Mouse (Mus musculus) retina, postnatal 1 day (tissue): Measurements from ENCODE around the gene Lipe.
"Not testable (repeated sequence)": the region's sequence is repeated elsewhere in the genome, so short reads cannot be mapped to it uniquely, and the experiment has no call there.

Experiments
- DNase-seq: peaks from one replicate; pipeline ENCODE4 v3.0.0-alpha.2; 2012

Lipe gene

GRCm38 (mm10) chr7:25398610-25399009 is at the start of gene Lipe:
Gene Lipe (minus strand): TSS chr7:25398710.
- DNase-seq = no peak

DNA sequence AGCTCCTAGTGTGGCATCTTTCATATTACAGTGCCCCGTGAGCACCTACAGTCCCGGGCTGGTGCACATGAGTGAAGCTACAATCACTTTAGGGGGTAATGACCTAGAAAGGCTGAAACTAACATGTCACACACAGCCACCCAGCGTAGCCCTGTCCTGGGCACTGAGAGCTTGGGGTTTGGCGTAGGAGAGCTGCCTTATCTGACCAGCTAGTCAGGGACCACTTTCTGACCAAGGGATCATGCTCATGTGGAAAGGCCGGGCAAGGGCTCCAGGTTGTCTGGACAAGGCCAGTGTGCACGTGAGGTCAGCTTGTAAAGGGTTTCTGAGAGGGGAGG is 42.3 kb upstream of the Lipe start:
- no peak for DNase-seq

DNA sequence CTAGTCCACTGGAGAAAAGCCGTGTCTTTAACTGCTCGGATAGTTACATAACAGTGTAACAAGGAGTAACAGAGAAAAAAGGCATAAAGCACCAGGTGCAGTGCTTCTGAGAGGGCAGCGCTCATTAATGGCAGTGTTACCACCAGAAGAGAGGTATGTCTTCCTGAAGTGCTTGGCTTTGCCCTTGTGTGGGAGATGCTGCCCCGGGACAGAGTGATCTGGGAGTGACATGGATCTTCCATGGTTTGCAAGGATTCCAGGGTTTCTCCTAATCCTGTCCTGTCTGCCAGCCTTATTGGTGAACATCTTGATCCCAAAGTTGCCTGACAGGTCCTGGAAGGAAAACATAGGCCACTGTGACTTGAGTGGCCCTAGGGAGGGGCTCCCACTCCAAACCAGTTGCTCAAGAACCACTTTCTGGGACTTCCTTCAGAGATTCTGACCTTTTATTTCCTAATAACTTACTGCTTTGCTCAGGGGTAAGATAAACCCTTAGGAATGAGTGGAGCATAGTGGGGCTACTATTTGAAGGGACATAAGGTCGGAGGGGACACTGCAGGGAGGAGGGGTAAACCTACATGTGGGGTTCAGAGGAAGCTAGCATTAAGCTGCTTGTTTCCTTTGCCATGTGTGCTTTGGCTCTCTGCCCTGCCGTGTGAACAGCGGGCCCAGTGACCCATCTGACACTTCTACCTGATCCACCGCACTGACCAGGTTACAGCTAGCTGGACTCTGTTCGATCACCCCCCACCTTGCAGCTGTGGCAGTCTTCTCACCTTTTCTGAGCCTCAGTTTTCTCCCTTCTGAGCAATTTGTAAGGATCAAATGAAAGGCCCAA is 41.7 kb upstream of the Lipe start:
- no peak for DNase-seq

DNA sequence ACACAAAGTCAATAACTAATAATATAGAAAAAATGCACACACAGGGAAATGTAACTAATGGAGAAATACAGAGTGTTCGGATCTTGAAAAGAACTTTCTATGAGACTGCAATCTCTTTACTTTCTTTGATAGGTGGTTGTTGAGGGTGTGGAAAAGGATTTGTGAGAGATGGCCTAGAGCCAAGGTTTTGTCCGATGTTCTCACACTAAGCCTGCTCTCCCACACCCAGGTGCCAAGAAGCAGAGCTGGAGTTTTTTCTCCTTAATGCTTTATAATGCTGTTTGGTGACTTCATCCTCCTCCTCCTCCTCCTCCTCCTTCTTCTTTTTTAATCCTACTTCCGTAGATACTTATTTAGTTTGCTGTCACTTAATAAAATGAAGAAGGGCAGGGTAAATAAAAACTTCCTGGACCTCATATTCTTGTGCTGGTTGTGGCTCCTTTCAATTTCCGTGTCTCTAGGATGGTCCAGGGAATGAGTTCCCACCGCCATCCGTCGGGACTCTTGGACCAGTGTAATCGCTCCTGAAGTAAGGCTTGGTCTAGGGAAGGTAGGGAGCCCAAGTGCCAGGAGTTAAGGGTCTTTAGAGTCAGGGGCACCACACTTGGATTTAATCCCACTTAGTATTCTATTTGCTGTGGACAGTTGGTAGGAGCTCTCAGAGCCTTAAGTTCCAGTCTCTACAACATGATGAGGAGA is 40.8 kb upstream of the Lipe start:
- no peak for DNase-seq

DNA sequence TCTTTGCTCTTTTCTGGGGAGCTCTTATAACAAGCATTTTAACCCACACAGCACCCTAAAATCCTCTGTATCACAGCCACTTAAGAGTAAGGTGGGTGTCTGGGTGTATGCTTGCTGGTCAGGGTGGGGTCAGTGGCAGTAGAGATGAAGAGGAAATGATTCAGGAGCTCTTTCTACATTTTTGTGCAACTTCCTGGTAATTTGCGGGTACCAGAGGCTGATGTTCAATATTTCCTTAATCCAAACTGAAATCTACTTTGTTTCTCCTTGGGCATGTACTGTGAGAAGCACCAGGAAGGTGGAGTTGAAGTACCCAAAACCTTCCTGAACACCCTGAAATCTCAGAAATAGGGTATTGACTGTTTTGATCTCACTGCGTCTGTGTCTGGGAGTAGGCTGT is 38.2 kb upstream of the Lipe start:
- no peak for DNase-seq

GRCm38 (mm10) chr7:25436226-25436625 is 37.7 kb upstream of the Lipe start:
- DNase-seq = no peak

DNA sequence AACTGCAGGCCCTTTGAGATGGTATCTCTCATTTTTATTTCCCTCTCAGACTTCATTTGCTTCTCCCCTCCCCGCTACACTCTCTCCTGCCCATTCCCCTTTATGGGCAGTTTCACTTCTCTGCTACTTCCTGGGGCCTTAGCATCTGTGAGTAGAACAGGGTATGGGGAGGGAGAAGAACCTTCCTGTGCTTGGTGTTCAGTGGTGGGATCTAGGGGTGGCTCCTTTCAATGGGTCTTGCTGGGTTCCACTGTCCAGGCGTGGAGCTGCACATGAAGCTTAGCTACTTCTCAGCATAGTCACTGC is 37.0 kb upstream of the Lipe start:
- DNase-seq = no peak

DNA sequence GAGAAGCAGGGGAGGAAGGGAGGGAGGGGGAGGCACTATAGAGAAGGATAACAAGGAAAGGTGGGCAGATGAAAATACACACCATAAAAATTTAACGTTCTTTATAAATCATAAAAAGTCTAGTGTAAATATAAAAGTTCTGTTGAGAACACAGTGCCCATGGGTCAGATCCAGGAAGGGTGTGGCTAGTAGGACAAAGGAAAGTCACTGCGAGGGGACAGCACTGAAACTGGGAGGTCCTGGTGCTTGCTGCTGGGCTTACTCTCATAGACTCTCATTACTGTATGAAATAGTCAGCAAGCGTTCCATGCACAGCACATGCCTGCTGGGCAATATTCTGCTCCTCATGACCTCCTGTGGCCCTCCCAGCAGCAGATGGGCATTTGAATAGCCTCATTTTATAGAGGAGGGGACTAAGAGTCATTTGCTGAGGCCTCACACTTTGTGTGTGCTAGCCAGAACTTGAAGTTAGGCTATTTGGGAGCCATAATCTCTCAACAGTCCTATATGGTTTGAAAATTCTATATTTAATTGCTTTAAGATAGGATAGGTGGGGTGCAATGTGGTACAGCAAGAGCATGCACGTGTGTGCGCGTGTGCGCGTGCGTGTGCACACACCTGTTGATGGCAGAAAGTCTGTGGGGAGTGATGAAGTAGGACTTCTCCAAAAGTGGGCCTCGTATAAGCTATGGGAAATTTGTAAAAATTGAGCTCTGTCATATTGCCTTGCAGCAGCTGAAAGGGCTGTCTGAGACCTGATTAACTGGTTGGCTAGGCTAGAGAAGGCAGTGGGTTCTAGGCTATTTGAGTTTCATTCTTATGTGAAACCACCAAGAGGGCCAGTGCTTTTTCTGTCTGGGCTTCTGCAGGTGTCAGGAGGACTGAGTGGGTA is 36.4 kb upstream of the Lipe start:
- DNase-seq = peak; percentile 3

GRCm38 (mm10) chr7:25433781-25434560 is 35.5 kb upstream of the Lipe start:
- DNase-seq = no peak

DNA sequence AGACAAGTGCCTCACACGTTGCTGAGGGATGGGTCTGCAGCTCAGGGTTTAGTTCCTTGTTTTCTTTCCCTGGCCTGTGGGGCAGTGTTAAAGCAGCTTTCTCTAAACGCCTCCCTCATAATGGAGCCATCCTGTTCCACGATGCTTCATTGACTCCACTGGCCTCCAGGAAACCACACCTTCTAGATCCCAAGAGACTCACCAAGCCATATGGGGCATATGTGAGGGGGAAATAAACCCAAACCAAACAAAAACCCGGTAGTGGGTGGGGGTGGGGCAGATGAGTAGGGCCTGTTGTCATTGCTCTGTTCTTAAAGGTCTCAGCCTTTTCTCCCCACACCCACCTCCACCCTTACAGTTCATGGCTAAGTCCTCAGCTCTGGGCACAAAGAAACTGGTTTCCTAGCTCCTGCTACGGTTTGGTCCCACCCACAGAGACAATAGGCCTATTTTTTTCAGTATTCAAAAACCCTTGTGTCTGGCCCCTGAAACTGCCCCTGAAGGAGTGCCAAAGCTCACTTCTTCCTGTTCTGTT is 34.6 kb upstream of the Lipe start:
- DNase-seq = peak; percentile 65

DNA sequence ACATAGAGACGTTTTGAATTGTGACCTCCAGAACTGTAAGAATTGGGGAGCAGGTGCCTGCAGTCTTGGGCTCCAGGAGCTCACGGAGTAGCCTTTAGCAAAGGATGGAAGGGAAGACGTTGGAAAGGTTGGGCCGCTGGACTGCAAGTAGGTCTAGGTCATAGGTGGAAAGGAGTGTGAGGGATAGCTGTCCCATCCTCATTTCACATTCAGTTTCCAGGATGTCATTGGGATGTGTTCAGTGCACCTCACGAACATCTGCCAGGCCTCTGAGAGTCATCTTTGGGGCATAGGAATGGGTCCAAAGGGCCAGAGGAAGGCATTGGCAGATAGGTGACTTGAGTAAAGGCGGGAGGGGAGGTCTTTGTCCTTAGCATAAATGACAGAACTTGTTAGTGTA is 33.9 kb upstream of the Lipe start:
- no peak for DNase-seq

DNA sequence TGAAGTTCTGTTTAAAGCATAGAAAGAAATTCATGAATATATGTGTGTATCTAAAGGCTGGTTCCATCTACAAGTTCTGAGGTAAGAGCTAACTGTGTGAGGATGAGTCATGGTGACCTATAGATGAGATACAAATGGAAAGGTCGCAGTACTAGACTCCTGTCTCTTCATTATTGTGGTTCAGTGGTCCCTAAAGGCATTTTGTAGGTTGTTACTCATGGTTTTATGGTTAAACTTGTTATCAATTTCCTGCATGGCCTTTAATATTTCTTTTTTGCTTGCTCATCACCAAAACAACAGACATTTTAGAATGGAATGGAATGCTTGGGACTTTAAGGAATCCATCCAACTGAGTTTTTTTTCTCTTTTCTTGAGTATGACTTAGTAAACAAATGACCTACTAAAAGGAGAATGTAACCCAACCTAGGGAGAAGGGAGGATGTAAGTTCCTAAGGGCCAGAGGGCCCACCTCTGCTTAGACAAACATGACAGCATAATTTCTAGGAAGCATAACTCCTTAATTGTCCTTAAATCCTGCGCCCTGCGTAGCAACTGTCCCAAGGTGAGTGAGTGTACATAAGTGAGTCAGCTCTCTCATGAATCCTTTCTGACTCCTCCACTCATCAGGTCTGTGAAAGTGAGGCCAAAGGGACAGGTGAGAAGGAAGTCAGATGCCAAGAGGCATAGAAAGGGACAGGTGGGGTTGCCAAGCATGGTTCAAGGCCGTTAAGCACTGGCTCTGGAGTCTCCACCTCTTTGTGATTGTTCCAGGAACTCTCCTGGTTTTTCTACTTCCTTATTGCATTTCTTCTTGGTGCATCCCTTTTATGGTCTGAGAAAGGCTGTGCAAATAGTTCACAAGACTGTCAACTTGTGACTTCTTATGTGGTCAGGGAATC is 31.6 kb upstream of the Lipe start:
- no peak for DNase-seq

DNA sequence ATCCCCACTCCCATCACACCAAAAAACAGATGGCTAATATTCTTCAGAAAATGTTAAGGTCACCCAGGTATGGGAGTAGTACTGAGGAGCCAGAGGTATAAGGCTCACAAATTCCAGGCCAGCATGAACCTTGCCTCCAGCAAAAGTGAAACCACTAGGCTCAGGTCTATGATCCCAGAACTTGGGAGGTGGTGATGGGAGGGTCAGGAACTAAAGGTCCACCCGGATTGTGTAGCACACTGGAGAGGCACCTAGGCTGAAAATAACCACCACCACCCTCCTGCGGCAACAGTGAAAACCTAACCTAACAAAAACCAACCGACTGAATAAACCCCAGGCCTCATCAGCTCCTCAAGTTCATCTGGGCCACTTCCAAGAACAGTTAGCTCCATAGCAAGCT is 29.8 kb upstream of the Lipe start:
- no peak for DNase-seq

GRCm38 (mm10) chr7:25427144-25427543 is 28.6 kb upstream of the Lipe start:
- DNase-seq = no peak

DNA sequence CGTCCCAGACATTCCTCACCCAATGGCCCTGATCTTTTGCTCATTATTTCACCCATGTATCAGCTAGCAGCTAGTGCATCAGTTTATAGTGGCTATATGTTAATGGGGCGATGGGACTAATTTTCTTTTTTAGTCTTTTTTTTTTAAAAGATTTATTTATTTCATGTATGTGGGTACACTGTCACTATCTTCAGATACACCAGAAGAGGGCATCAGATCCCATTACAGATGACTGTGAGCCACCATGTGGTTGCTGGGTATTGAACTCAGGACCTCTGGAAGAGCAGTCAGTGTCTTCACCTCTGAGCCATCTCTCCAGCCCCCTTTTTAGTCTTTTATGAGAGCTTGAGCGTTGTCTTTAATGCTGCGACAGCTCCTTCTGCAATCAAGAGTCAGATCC is 27.9 kb upstream of the Lipe start:
- not testable (repeated sequence) for DNase-seq

DNA sequence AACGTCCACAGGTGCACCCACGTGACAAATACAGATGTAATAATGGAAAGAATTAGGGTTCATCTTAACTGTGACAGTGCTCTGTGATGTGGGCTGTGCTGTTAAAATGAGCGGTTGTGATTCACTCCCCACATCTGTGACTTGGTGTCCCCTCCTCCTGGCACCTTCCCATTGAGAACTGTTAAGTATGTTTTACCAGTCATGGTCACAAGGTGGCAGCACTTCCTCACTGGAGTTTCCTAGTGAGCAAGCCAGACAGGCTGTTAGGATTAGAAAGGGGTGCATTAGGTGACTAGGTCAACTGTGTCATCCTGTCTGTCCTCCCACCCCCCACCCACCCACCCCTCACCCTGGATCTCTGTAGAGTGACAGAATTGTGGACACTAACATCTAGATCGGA is 25.9 kb upstream of the Lipe start:
- DNase-seq = peak; percentile 89

GRCm38 (mm10) chr7:25422286-25422841 is 23.9 kb upstream of the Lipe start:
- peak; percentile 7 for DNase-seq

GRCm38 (mm10) chr7:25419943-25420342 is 21.4 kb upstream of the Lipe start:
- DNase-seq = no peak

DNA sequence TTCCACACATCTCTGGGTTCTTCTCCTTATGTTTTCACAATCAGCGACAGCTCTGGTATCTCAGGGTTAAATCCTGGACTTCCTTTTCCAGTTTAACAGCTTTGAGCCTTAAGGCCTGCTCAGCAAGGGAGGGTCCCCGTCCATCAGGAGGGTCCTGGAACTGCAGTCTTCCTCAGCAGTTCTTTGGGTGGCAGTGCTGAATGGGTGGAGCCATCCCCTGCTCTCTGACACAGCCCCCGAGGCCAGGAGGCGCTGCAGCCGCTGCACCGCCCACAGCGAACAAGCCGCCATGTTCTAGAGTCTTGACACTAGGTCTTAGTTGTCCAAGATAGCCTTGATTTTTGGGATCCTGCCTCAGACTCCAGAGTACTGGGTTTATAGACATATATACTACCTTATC is 21.0 kb upstream of the Lipe start:
- DNase-seq = no peak

GRCm38 (mm10) chr7:25417597-25417996 is 19.1 kb upstream of the Lipe start:
- peak; percentile 46 for DNase-seq

DNA sequence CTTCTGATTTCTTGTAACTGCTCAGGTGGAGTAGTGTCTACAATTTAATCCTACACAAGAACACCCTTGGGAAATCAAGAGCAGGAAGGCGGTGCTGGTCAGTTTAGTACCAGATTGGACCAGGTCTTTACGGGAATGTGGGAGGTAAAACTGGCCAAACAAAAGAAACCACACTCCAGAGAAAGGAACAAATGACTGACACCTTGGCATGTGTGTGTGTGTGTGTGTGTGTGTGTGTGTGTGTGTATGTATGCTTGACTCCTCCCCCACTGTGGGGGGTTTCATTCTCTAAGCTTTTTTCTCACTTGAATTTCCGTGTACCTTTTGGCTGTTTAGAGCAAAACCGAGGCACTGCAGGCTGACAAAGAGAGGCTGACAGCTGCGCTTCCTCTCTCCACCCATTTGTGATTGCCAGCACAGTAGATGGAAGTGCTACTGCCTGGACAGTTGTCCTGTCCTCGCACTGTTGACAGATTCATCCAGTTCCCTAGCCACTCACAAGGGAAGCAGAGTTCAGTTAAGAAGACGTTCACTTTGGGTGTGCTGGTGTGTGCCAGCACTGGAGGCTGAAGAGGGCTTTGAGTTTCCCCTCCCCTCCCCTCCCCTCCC is 14.4 kb upstream of the Lipe start, which contains the start of gene Cxcl17:
Gene Cxcl17 (minus strand): TSS at position 54 of the 609 bp plus-strand sequence.
- no peak for DNase-seq
